Mouse (Mus musculus): Measurements from ENCODE around the gene Prl2c5. TPM values are rescaled to one million over a fixed set of nuclear protein-coding genes. Genes with fewer than 3 reads are reported as not detected.

The Prl2c5 gene
- polyA plus RNA-seq, 1 experiment from 2014 or later, result not detected

Other genes starting within 250 kb of the Prl2c5 start
- gene Prl2c2, start 177.3 kb upstream of the Prl2c5 start, polyA plus RNA-seq (2015; fragmentation: Nextera tagmentation; extraction: Ambion mirVana), result 0.43 TPM in 1 of 2 replicates, not detected in the other
- 8.6 and 9.5 TPM in 2 replicates for gene Gpr137b, start 211.3 kb downstream of the Prl2c5 start, polyA plus RNA-seq (2015; fragmentation: Nextera tagmentation; extraction: Ambion mirVana)

Measured in stomach, embryonic 16.5 days (tissue).